Mouse (Mus musculus) lung, adult 2 months (tissue): ENCODE measurements around the gene Snx5.

Experiments
- CTCF ChIP-seq: fragments of 200-500 bp; IDR thresholded peaks from 2 replicates; pipeline ENCODE4 v1.5.1; 2011; ENCODE audit warnings: mild to moderate bottlenecking, low read length, control low read depth; ENCODE audit not compliant: insufficient read depth
- POLR2A ChIP-seq: fragments of 200-500 bp; IDR thresholded peaks from 2 replicates; pipeline ENCODE4 v1.6.1; 2011; ENCODE audit warnings: low read depth, mild to moderate bottlenecking, control low read depth, low read length, borderline replicate concordance; ENCODE audit errors: extremely low read depth

DNA sequence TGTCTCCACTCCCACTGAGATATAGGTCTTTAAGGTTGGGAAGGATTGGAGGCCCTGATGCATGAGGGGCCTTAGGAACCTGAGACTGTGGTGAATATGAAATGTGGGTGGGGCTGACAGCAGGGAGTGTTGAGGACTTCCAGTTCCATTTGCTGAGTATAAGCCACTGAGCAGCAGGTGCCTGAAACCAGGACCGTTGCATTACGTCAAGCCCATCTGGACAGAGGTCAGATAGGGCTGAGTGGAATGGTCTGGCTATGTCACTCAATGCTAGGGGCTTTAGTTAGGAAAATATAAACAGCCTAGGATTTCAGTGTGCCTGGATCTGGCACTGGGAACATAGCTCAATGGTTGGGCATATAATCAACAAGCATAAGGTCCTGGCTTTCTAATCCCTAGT is 24.4 kb downstream of the Snx5 start:
- no peak for TF ChIP-seq CTCF
- no peak for TF ChIP-seq POLR2A
